Mouse (Mus musculus) retina, embryonic 14.5 days (tissue): ENCODE measurements around the gene Sema3d.

Source experiments
- DNase-seq: peaks from one replicate; pipeline ENCODE4 v3.0.0-alpha.2; 2015; ENCODE audit warnings: low spot score

The Sema3d gene

DNA sequence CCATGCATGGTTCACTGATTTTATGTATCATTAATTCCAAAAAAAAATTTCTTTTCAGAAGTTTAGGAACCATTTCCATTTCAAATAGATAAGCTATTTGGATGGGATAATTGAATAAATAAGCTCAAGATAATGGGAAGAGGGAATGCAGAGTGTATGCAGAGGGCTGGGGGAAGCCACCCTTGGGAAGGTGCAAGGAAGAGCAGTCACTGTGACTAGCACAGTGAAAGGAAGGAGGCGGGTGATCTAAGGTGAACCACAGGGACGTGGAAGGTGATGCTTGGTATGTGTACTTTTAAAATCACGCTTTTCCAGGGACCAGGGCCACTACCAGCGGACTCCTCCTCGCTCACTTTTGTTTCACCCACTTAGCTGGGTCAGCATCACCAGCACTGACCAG is 115.9 kb downstream of the Sema3d start:
- DNase-seq = no peak

DNA sequence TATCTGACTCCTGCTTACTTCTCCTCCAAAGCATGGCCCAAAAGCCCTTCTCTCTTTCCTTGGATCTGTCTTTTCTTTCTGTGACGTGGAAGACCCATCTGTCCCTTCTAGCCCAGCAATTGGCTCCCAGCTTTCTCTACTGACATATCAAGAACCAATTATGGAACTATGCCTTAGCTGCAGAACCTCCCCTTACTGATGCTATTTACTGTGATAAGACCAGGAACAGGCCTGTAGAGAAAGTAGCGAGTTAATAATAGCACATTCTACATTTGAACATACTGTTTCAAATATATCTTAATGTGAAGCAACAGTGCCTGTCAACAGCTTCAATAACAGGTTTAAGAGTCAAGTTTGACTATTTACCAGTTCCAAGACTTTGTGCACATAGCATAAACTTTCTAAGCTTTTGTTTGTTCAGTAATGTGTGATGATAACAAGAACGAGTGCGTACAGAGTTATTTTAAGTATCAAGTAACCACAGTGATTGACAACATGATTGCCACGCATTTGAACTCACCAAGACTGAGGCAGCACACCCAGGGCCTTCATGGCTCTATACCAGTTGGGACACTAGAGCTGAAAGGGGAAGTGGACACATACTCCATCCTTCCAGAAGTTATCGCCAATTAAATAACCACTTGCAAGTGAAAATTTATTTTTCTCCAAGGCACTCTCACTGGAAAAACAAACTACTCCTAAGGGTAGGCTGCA is 116.8 kb downstream of the Sema3d start:
- DNase-seq = no peak

DNA sequence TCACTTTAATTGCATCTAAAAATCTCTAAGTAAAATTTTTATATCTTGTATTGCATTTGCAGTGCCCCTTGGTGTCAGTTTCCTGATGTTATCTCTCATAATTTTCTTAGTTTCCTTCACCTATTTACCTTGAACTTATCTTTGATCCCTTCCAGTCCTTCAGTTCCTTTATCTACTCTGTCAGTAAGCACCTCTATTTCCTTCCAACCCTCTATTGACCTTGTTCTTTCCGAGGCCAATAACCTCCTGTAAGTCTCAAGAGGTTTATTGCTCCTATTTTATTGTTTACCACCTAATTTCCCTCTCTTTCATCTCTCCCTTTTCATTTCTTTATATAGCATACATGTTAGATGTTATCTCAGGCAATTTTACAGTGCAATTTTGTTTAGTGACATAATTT is 129.3 kb downstream of the Sema3d start:
- DNase-seq = no peak

DNA sequence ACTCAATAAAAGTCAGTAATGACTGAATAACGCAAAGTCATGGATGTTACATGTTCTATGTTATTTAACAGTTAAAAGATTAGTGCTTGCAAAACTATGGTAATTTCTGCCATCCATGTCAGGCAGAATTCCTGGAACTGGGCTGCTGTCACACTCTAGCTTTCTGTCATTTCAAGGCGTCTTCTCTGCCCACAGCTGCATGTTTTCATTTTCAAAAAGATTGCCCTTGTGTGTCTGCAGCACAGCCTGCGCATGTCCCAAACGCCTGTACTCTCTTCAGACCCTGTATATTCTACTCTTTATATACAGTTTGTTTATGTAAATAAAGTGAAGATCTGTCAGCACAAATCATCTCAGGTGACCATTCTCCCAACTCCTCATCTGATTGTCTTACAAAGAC is 132.1 kb downstream of the Sema3d start:
- DNase-seq = no peak

DNA sequence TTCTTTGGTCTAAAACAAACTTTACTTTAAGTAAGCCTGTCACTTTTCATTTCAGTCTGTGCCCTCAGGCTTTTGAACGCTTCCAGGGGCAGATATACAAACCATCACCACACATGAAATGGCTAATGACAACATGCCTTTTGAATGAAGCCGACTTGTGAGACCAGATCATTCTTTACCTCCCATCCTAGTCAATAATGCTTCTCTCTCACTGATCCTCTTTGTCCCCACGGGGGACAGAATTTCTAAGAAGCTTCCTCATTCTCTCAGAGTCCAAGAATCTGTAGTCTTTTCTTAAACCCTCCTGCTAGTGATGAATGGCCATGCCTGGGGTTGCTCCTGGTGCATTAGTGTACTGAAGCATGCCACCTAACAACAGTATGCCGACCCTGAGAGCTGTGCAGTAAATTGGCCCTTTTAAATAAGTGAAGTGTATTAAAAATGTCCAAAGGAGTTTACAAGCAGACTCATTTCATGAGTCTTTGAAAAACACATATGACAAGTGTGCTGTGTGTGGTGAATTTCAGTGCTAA is 142.1 kb downstream of the Sema3d start:
- DNase-seq = peak; percentile 45

DNA sequence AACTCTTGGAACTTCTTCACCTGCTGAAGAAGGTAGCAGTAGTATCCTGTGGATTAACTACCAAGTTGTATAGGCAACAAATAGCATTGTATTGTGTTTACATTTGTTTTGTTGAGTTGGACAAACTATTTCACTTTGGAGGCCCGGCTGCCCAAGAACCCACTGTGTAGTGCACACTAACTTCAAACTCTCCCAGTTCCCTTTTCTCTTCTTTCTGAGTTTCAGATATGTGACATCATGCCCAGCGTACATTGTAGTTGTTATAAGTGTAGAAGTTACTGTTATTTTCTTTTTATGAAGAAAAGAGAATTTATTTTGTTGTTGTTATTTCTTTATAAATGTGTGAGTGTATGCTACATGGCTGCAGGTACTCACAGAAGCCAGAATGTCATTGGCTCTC is 145.4 kb downstream of the Sema3d start:
- DNase-seq = no peak

DNA sequence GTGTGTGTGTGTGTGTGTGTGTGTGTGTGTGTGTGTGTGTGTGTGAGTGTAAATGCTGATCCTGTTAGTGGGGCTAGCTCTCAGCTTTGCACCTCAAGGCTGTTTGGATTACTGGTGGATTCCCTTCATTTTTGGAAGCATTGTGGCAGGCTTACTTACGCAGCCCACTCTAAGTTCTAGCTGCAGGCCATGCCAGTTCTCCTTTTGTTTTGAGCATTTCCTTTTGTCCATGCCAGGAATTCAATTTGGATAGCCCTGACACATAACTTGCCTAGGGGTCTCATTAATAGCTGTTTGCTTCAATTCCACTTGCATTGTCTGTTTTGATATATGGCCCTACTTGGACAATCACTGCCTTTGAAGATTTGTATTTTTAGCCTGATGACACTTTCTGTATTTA is 146.6 kb downstream of the Sema3d start:
- DNase-seq = no peak

DNA sequence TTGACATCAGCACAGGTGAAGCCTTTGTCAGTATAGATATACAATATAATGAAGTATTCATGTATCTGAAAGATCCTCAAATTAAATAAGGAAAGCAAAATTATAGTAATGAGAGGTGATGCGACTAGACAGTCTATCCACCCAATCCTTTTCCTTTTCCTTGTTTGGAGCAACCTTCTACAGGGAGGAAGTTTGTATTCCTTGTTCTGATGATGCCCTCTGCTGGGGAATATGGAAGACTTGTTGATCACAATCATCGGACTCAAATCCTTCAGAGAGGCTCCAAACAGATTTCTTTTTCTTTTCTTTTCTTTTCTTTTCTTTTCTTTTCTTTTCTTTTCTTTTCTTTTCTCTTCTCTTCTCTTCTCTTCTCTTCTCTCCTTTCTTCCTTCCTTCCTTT is 158.1 kb downstream of the Sema3d start:
- peak; percentile 77 for DNase-seq

DNA sequence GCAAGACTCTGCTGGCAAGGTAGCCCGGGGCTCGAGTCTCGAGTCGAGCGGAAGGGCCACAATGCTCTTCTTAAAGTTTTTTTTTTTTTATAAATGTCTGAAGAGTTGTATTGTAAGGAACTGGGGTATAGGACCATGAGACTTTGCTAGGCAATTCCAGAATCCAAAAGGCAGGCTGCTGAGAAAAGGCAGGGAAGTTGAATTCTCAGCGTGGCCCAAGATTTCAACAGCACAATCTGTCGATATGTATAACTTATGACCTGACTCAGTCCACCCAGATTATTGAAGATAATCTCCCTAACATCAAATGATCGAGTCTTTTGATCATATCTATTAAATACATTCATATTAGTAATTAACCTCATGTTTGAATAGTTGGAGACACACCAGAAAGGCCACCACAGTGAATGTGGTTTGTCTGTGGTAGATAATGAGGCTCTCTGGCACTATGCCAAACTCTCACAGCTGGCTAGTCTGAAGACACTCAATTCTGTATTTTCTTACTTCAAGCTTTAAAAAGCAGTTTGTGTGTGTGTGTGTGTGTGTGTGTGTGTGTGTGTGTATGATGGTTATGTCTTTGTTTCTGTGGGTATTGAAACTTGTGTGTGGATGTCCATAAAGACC is 166.0 kb downstream of the Sema3d start:
- DNase-seq = no peak

DNA sequence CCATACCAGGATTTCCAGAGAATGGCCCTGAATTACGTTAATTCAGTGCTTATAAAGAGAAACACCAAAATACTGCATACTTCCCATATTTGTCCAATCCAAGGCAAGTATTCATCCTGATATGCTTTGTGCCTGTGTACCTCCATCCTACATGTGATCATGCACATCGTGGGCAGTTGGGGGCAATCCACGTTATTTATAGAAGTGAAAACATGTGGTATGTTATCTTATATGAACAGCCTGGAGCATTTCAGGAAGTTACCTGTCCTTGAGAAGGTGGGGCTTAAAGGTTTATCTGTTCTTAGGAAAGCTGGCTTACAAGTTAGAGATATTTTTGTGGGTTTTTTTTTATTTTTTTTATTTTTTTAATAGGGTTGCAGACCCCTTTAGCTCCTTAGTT is 172.2 kb downstream of the Sema3d start:
- no peak for DNase-seq

DNA sequence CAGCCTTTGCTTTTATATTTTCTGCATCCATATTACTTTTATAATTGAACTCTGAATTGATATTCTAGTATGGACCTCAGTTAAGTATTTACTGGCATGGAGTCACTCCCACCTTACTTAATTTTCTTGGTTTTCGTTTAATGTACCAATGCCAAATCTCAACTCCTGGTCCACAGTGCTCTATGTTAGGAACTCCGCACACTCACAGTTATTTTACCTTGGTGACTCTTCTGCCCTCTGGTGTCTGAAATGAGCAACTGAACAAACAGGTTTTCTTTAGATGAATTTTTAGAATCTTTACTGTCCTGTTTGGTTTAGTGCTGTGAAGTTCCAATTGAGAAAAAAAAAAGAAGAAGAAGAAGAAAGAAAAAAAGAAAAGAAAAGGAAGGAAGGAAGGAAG is 174.7 kb downstream of the Sema3d start:
- DNase-seq = peak; percentile 68

DNA sequence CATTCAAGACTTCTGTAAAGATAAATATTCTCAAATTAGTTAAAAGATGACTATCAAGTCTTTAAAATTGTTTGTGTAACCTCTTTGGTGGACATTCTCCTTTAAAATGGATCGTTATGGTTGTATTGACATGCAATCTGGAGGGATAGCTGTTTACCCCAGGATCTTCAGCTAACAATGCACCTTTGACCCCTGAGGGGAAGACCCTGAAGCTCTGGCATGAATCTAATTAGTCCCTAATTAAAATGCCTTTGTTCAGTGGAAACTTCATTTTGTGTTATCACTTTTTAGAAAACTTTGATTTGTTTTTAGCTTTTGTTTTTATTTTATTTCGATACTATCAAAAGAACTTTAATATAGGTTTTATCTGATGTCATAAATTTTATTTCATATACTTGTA is 178.6 kb downstream of the Sema3d start:
- DNase-seq = peak; percentile 69

DNA sequence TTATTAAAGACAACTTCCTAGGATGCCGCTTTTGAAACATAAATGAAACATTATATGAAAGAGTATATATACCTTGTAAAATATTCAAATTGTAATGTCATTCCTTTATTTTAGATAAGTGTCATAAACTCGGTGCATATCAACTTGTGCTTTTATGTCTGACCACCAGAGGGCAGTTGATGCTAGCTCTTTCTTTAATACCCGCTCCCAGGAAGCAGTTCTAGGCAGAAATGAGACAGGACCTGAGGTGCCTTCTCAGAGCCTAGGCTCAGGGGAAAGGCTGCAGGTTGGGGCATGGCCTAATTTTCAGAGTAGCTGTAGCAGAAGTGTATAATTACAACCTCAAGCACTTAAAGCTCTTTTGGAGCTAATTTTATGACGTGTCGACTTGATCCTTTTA is 179.0 kb downstream of the Sema3d start:
- peak; percentile 89 for DNase-seq

DNA sequence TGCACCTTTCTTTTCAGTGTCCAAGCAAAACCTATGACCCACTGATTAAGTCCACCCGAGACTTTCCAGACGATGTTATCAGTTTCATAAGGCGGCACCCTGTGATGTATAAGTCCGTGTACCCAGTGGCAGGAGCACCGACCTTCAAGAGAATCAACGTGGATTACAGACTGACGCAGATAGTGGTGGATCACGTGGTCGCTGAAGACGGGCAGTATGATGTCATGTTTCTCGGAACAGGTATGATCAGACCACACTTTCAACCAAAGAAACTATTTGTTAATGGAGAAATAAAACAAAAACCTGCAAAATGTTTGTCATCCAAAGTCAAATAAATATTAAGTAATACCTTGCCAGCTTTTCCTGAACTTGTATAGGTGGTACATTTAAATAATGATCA is 179.9 kb downstream of the Sema3d start:
- no peak for DNase-seq

DNA sequence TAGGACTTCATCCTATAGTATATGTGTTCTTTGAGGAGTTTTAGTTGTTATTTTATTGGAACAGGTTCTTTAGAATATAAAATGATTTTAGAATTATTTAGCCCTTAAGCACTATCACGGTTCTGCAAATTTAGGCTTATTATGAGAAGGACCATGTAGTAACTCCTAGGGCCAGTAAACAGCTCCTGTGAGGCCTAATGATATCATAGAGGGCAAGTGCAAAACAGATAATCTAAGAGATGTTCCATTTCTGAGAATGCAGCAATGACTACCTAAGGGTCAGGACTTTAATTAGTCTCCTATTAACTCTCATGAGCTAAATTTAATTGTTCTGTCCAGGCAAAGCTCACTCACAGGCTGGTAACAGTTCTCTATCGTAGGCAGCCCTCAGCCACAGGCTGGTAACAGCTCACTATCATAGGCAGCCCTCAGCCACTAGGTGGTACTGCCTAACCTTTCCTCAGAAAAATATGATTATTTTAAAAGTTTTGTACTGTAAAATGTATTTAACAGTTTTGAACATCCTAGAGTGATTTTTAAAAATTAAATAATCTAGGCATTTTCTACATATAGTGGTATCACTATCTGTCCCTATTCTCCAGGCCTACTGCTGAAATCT is 181.5 kb downstream of the Sema3d start:
- peak; percentile 63 for DNase-seq

DNA sequence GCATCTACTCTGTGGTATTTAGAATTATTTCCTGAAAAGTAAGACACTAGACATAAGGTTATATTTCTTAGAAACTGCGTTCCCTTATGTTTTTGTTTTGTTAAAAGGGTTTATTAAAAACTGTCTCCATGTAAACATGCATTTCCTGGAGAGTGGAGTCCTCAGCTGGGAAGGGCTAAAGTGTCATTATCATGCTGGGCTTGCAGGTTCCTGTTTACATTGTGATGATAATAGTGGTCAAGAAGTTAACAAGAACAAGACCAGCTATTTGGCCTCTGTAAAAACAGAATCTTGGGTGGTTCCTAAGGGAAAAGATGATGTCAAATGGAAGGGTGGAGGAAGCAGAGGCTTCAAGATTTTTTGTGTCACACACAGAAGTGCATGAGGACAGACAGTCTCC is 183.4 kb downstream of the Sema3d start:
- DNase-seq = no peak

DNA sequence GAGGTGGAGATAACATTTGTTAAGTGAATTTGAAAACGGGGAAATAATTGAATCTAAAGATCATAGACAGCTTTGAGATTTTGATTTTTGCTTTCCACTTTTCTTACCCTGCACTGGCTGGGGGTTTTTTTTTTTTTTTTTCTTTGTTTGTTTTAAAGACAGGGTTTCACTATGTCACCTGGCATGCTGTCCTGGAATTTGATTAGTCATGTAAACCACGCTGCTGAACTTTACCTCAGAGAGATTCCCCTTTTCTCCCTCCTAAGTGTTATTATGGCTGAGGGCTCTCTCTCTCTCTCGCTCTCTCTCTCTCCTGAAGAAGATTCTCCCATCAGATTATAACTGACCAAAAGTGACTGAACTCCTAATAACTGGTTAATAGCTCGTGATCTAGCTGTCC is 191.4 kb downstream of the Sema3d start:
- no peak for DNase-seq

DNA sequence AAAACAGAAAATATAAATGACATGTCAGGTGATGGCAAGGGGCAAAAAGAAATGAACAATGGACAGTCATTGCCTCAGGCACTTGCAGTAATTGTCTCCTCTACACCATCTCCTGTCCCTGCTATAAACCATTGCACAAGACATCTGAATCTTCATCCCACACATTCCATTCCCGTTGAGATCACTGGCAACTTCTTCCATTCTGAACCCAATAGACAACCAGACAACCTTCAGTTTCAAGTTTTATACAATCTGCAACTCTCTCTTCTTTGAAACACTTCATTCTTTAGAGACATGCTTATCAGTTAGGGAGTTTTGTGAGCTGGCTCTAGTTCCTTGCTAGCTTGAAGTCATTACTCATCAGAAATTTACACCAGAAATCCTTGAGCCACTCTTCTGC is 192.1 kb downstream of the Sema3d start:
- no peak for DNase-seq

DNA sequence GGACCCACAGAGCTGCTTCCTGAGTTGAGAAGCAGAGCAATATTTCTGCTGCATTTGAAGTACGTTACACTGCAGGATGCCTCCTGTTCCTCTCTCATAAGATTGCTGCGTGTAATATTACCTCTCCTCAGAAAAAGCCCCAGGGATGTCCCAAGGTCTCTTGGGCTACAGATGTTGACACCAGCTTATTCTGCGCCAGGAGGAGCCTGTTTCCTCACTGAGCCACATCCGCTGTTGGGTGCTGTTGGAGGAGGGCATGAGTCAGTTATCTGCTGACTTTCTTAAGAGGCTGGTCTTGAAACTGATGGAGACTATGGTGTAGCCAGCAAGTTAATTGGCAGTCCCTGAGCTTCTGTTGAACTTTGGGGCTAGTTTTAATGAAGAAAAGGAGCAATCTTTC is 196.6 kb downstream of the Sema3d start:
- no peak for DNase-seq

DNA sequence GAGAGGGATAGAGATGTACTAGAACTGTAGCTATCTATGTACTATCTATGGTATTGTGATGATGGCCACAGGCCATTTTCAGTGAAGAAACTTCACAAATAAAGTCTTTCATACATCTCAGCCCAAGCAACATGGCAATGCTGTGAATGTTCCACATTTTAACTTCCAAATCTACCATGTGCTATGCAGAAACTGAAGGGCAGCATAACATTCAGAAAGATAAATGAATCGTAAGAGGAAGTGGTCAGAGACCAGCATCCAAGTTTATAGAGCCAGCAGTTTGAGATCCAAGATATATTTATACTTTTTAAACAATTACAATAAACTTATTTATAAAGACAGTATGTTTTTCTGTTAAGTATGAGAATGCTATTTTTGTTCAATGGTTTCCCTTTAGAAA is 199.4 kb downstream of the Sema3d start:
- no peak for DNase-seq

DNA sequence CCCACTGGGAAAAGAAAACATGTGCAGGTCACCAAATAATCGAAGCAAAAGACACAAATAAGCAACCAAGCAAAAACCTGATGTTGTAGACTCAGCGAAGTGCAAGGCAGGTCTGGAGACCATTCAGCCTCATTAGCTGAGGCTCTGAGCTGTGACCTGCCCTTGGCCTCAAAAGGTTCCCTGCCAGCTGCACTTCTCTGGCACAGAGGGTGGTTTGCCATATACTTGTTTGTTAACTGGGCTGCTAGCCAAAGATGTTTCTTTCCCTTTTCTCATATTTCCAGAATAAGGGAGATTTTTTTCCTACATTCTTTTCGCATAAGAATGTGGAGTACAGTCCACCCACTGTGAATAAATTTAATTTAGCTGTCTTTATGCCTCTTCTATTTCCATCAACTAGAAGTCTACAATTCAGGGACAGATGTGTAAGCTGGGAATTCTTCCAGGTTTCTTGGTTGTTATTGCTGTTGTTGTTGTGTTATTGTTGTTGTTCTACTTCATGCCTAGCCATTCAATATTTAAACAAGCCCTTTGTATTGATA is 200.2 kb downstream of the Sema3d start:
- no peak for DNase-seq

DNA sequence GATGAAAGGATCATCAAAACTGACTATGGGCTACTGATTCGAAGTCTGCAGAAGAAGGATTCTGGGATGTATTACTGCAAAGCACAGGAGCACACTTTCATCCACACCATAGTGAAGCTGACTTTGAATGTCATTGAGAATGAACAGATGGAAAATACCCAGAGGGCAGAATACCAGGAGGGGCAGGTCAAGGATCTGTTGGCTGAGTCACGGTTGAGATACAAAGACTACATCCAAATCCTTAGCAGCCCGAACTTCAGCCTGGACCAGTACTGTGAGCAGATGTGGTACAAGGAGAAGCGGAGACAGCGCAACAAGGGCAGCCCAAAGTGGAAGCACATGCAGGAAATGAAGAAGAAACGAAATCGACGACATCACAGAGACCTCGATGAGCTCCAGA is 201.7 kb downstream of the Sema3d start:
- no peak for DNase-seq
